In the genomic region with DNA sequence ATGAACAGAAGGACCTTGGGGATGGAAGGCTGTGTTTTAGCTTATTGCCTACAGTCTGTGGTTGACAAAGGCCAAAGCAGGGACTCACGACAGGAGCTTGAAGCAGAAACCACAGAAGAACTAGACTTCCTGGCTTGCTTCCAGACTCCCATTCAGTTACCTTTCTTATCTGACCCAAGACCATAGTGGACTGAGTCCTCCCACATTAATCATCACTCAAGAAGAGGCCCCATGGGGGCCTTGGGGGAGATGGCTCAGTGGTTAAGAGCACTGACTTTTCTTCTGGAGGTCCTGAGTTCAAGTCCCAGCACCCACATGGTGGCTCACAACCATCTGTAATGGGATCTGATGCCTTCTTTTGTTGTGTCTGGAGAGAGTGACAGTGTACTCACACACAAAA, we compare ENCODE assay signal across 37 mouse cellular contexts. TPM values are rescaled to one million over a fixed set of nuclear protein-coding genes. Genes with fewer than 3 reads are reported as not detected.
DNase-seq lines count a peak whose midpoint lies in the region; ATAC-seq lines count a peak whose summit lies in the region.
"Had no signal": no experiment of that assay in that cellular context is flagged by ENCODE, and none has a peak within 500 bp of the region (broad histone marks: within the 10 kb centered on the region; RNA-seq: fewer than 3 reads in every experiment).

No protein-coding gene starts in this region.

- peaks cover 4% of the 10 kb centered on the region for H3K4me1 ChIP-seq in liver, embryonic 13.5 days (replicated peaks)
- H3K4me1 ChIP-seq in liver, embryonic 12.5 days, result peaks cover 6% of the 10 kb centered on the region; the same call in 1 of the 2 replicates
- H3K4me1 ChIP-seq: intestine, embryonic 15.5 days; midbrain, embryonic 15.5 days; neural tube, embryonic 15.5 days had no signal

- no peaks in the 10 kb centered on the region for H3K27me3 ChIP-seq in liver, embryonic 13.5 days
- H3K27me3 ChIP-seq in liver, embryonic 12.5 days (replicated peaks), result no peaks in the 10 kb centered on the region
- H3K27me3 ChIP-seq: embryonic facial prominence, embryonic 13.5 days; heart, embryonic 15.5 days; intestine, embryonic 15.5 days; limb, embryonic 13.5 days; midbrain, embryonic 15.5 days; neural tube, embryonic 15.5 days had no signal

- no peak for ATAC-seq in liver, embryonic 13.5 days (ENCODE audit: low read depth)
- no peak for ATAC-seq in liver, embryonic 12.5 days
- 0 out of 2 replicates have a peak, but pooled peaks have one; percentile 26 for ATAC-seq in granulocyte monocyte progenitor cell, adult 5-6 weeks (replicated peaks; ENCODE audit: poor library complexity, severe bottlenecking)
- ATAC-seq: forebrain, embryonic 16.5 days; hindbrain, embryonic 16.5 days; intestine, embryonic 15.5 days; lung, postnatal 0 days; midbrain, embryonic 15.5 days had no signal

- H3K36me3 ChIP-seq in liver, embryonic 13.5 days, result no peaks in the 10 kb centered on the region
- H3K36me3 ChIP-seq in liver, embryonic 12.5 days, result no peaks in the 10 kb centered on the region
- H3K36me3 ChIP-seq: embryonic facial prominence, embryonic 13.5 days; heart, embryonic 15.5 days; intestine, embryonic 15.5 days; limb, embryonic 13.5 days; midbrain, embryonic 10.5 days; midbrain, embryonic 15.5 days; neural tube, embryonic 15.5 days had no signal

- H3K27ac ChIP-seq in liver, embryonic 13.5 days, result no peak overlapping the region
- H3K27ac ChIP-seq in liver, embryonic 12.5 days, result no peak overlapping the region
- H3K27ac ChIP-seq: embryonic facial prominence, embryonic 13.5 days; heart, embryonic 15.5 days; intestine, embryonic 15.5 days; limb, embryonic 13.5 days; macrophage; midbrain, embryonic 10.5 days; midbrain, embryonic 15.5 days; neural tube, embryonic 15.5 days; stomach, postnatal 0 days had no signal

- peak; percentile 11 for DNase-seq in liver, embryonic 13.5 days
- peak; percentile 32 for DNase-seq in NIH3T3 (ENCODE audit: low read depth)
- DNase-seq in cerebellum, postnatal 4 days (ENCODE audit: low spot score in 2 of 2), result no peak
- DNase-seq in kidney, adult 11 months, result no peak
- no peak for DNase-seq in thymus, postnatal 14 days
- DNase-seq: adrenal gland, adult 2 months; adrenal gland, postnatal 36 days; B cell, adult 2 months; cerebellum, adult 8-10 months; cerebellum, postnatal 25 days; kidney, adult 9 months; kidney, postnatal 14 days; lung, adult 18-20 months; spleen, adult 18-20 months; thymus, adult 18-20 months; thymus, postnatal 4 days had no signal

- H3K9ac ChIP-seq in liver, embryonic 13.5 days, result no peak overlapping the region
- H3K9ac ChIP-seq in liver, embryonic 12.5 days, result no peak overlapping the region
- H3K9ac ChIP-seq: embryonic facial prominence, embryonic 13.5 days; heart, embryonic 15.5 days; intestine, embryonic 15.5 days; limb, embryonic 13.5 days; midbrain, embryonic 15.5 days; neural tube, embryonic 15.5 days had no signal

- no peaks in the 10 kb centered on the region for H3K9me3 ChIP-seq in liver, embryonic 13.5 days (replicated peaks)
- H3K9me3 ChIP-seq in liver, embryonic 12.5 days (replicated peaks), result no peaks in the 10 kb centered on the region
- H3K9me3 ChIP-seq: embryonic facial prominence, embryonic 13.5 days; heart, embryonic 15.5 days; intestine, embryonic 15.5 days; limb, embryonic 13.5 days; midbrain, embryonic 10.5 days; midbrain, embryonic 15.5 days; neural tube, embryonic 15.5 days had no signal

- 3% methylated on average over 1 of the region's 1 CpGs for WGBS in liver, embryonic 13.5 days (ENCODE audit: insufficient replicate concordance)
- WGBS in liver, embryonic 12.5 days (ENCODE audit: insufficient replicate concordance), result 12% methylated on average over 1 of the region's 1 CpGs

- no peak overlapping the region for H3K4me3 ChIP-seq in liver, embryonic 13.5 days (replicated peaks)
- H3K4me3 ChIP-seq in liver, embryonic 12.5 days, result no peak overlapping the region
- H3K4me3 ChIP-seq: embryonic facial prominence, embryonic 13.5 days; heart, embryonic 15.5 days; intestine, embryonic 15.5 days; limb, embryonic 13.5 days; midbrain, embryonic 10.5 days; midbrain, embryonic 15.5 days; neural tube, embryonic 15.5 days had no signal

- no peak overlapping the region for H3K4me2 ChIP-seq in liver, embryonic 13.5 days
- no peak overlapping the region for H3K4me2 ChIP-seq in liver, embryonic 12.5 days
- H3K4me2 ChIP-seq: embryonic facial prominence, embryonic 13.5 days; heart, embryonic 15.5 days; intestine, embryonic 15.5 days; limb, embryonic 13.5 days; liver, embryonic 11.5 days; midbrain, embryonic 15.5 days; neural tube, embryonic 15.5 days had no signal

RNA-seq across cellular contexts. Expression of gene Ninj2, which starts 10.0 kb away (rescaled TPM):
- polyA plus RNA-seq in liver, embryonic 13.5 days (2015; fragmentation: Nextera tagmentation; extraction: Ambion mirVana), result not detected in 2 replicates
- polyA plus RNA-seq in liver, embryonic 12.5 days (2016; fragmentation: Nextera tagmentation; extraction: Ambion mirVana), result not detected in 2 replicates
- not detected in 2 replicates for total RNA-seq in granulocyte monocyte progenitor cell, adult 5-6 weeks (2014; fragmentation: Nextera tagmentation)
- total RNA-seq in granulocyte monocyte progenitor cell, adult 5-6 weeks (2017), result not detected in 2 replicates
- total RNA-seq: adrenal gland, adult 2 months; adrenal gland, postnatal 36 days; gastrocnemius, adult 8-10 months; gastrocnemius, postnatal 4 days; heart, postnatal 25 days had no signal
- polyA plus RNA-seq: adrenal gland, adult 2 months; brain, embryonic 14.5 days; embryonic facial prominence, embryonic 13.5 days; forebrain, embryonic 11.5 days; forebrain, embryonic 16.5 days; hindbrain, embryonic 11.5 days; hindbrain, embryonic 16.5 days; intestine, embryonic 15.5 days; liver, embryonic 11.5 days; macrophage; midbrain, embryonic 10.5 days; midbrain, embryonic 15.5 days; stomach, postnatal 0 days had no signal

Comparison
In these comparisons a context has a peak if more than half of its experiments do, and no peak if none do; other contexts are left out.
1. DNase-seq: peak in liver, embryonic 13.5 days (single experiment) and NIH3T3 (single experiment); none in cerebellum, postnatal 4 days (0 of 2), kidney, adult 11 months (single experiment) and thymus, postnatal 14 days (single experiment).